In the genomic region with DNA sequence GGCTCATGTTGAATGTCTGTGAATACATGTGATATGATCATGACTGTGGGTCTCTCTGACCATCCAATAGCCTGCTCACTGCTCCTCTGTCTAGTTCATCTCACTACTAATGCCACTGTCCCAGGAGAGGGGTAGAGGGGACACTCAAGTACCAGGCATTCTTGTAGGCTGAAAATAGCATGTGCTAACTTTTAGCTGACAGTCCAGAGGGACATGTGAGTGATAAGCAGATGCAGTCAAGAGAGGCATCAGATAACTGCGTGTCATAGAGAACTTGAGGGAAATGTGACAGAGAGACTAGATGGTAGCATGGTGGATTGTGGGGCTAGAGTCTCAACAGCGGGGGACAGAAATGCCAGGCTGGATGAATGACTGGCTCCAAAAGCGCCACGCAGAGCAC, we compare ENCODE assay signal across 20 mouse cellular contexts.
"Had no signal": no experiment of that assay in that cellular context is flagged by ENCODE, and none has a peak within 500 bp of the region (broad histone marks: within the 10 kb centered on the region; RNA-seq: fewer than 3 reads in every experiment).

No protein-coding gene starts in this region.

- H3K27me3 ChIP-seq: limb, embryonic 12.5 days; limb, embryonic 15.5 days; midbrain, embryonic 15.5 days; neural tube, embryonic 12.5 days; neural tube, embryonic 15.5 days; stomach, embryonic 15.5 days had no signal

- H3K27ac ChIP-seq: limb, embryonic 12.5 days; limb, embryonic 15.5 days; liver, embryonic 14.5 days; macrophage; midbrain, embryonic 12.5 days; midbrain, embryonic 15.5 days; neural tube, embryonic 12.5 days; neural tube, embryonic 15.5 days; stomach, embryonic 15.5 days had no signal

- H3K36me3 ChIP-seq: limb, embryonic 12.5 days; limb, embryonic 15.5 days; midbrain, embryonic 12.5 days; midbrain, embryonic 15.5 days; neural tube, embryonic 12.5 days; neural tube, embryonic 15.5 days; stomach, embryonic 15.5 days had no signal

- H3K4me1 ChIP-seq: limb, embryonic 12.5 days; limb, embryonic 15.5 days; midbrain, embryonic 12.5 days; midbrain, embryonic 15.5 days; neural tube, embryonic 12.5 days; neural tube, embryonic 15.5 days; stomach, embryonic 15.5 days had no signal

- H3K9ac ChIP-seq: limb, embryonic 12.5 days; limb, embryonic 15.5 days; liver, embryonic 14.5 days; liver, postnatal 0 days; lung, embryonic 14.5 days; midbrain, embryonic 12.5 days; midbrain, embryonic 15.5 days; neural tube, embryonic 12.5 days; neural tube, embryonic 15.5 days; stomach, embryonic 15.5 days had no signal

- ATAC-seq: liver, postnatal 0 days; lung, postnatal 0 days; midbrain, embryonic 15.5 days had no signal

- H3K4me3 ChIP-seq: limb, embryonic 12.5 days; limb, embryonic 15.5 days; midbrain, embryonic 12.5 days; midbrain, embryonic 15.5 days; neural tube, embryonic 12.5 days; neural tube, embryonic 15.5 days; stomach, embryonic 15.5 days had no signal

- DNase-seq: kidney, postnatal 14 days; kidney, postnatal 4 days; left cerebral cortex, postnatal 4 days; liver, postnatal 0 days; lung, embryonic 14.5 days; right cerebral cortex, adult 18-20 months; right cerebral cortex, postnatal 25 days; spleen, adult 18-20 months; thymus, postnatal 25 days had no signal

- H3K4me2 ChIP-seq: limb, embryonic 12.5 days; limb, embryonic 15.5 days; liver, embryonic 11.5 days; lung, embryonic 14.5 days; midbrain, embryonic 12.5 days; midbrain, embryonic 15.5 days; neural tube, embryonic 12.5 days; neural tube, embryonic 15.5 days; stomach, embryonic 15.5 days had no signal

- H3K9me3 ChIP-seq: limb, embryonic 12.5 days; limb, embryonic 15.5 days; midbrain, embryonic 15.5 days; neural tube, embryonic 12.5 days; neural tube, embryonic 15.5 days; stomach, embryonic 15.5 days had no signal
